Mouse (Mus musculus) MEL (cell line): Measurements from ENCODE around the gene Gm21969. TPM values are rescaled to one million over a fixed set of nuclear protein-coding genes. Genes with fewer than 3 reads are reported as not detected.
A peak's percentile ranks its signal among the peaks of the same experiment; 100 is the strongest.

Source experiments
- DNase-seq: peaks from one replicate; pipeline ENCODE4 v3.0.0; 2011; ENCODE audit warnings: low read depth, low spot score
- H3K27ac ChIP-seq: 2 replicates; pipeline ENCODE4 v1.5.1; 2012; ENCODE audit warnings: low read depth, mild to moderate bottlenecking, control low read depth, low read length, moderate library complexity; ENCODE audit not compliant: control insufficient read depth
- H3K27me3 ChIP-seq, 2 experiments: fragments of 150-350 bp in 1 of 2; sonication (generic) in 1 of 2; 2 replicates each; pipeline ENCODE4 v1.6.1; 2012; ENCODE audit warnings: low read length in 2 of 2, mild to moderate bottlenecking in 2 of 2, improper control_type of control experiment in 1 of 2, moderate library complexity in 1 of 2; ENCODE audit not compliant: insufficient read depth in 2 of 2, control insufficient read depth in 1 of 2
- H3K36me3 ChIP-seq, 2 experiments: 2 replicates each; pipeline ENCODE4 v1.6.1; 2012 to 2014; ENCODE audit warnings: low read length in 2 of 2, improper control_type of control experiment in 1 of 2, inconsistent platforms in 1 of 2, mild to moderate bottlenecking in 1 of 2; ENCODE audit not compliant: insufficient read depth in 2 of 2, control insufficient read depth in 1 of 2
- H3K4me1 ChIP-seq, 2 experiments: fragments of 150-350 bp in 1 of 2; sonication (generic) in 1 of 2; 2 replicates each; pipeline ENCODE4 v1.6.1; 2012; ENCODE audit warnings: low read length in 2 of 2, improper control_type of control experiment in 1 of 2, mild to moderate bottlenecking in 1 of 2; ENCODE audit not compliant: insufficient read depth in 2 of 2, control insufficient read depth in 1 of 2
- H3K4me3 ChIP-seq, 2 experiments: fragments of 150-350 bp in 1 of 2; sonication (generic) in 1 of 2; 2 replicates each; pipeline ENCODE4 v1.5.1; 2012; ENCODE audit warnings: low read depth in 2 of 2, low read length in 2 of 2, mild to moderate bottlenecking in 2 of 2, moderate library complexity in 2 of 2, control low read depth in 1 of 2, improper control_type of control experiment in 1 of 2; ENCODE audit not compliant: control insufficient read depth in 1 of 2, insufficient read depth in 1 of 2
- H3K79me2 ChIP-seq: 2 replicates; pipeline ENCODE4 v1.6.1; 2012; ENCODE audit warnings: mild to moderate bottlenecking, low read length, moderate library complexity; ENCODE audit not compliant: control insufficient read depth, poor library complexity, insufficient read depth
- H3K9ac ChIP-seq: 2 replicates; pipeline ENCODE4 v1.6.1; 2012; ENCODE audit warnings: low read depth, mild to moderate bottlenecking, control low read depth, low read length, moderate library complexity; ENCODE audit not compliant: control insufficient read depth, poor library complexity, severe bottlenecking
- H3K9me3 ChIP-seq: fragments of 150-350 bp; sonication (generic); replicated peaks from 2 replicates; pipeline ENCODE4 v1.6.1; 2012; ENCODE audit warnings: mild to moderate bottlenecking, low read length, improper control_type of control experiment, moderate library complexity; ENCODE audit not compliant: insufficient read depth
- CHD1 ChIP-seq: IDR thresholded peaks from 2 replicates; pipeline ENCODE4 v1.6.1; 2012; ENCODE audit warnings: low read depth, mild to moderate bottlenecking, inconsistent platforms, low read length, improper control_type of control experiment
- CTCF ChIP-seq, 3 experiments: IDR thresholded peaks in 2 of 3; conservative IDR thresholded peaks in 1 of 3; 2 replicates each; pipeline ENCODE4 v1.5.1; 2011 to 2012; ENCODE audit warnings: low read length in 3 of 3, low read depth in 2 of 3, mild to moderate bottlenecking in 2 of 3, improper control_type of control experiment in 1 of 3, inconsistent platforms in 1 of 3, mixed read lengths in 1 of 3, moderate library complexity in 1 of 3; ENCODE audit not compliant: control insufficient read depth in 1 of 3, insufficient read depth in 1 of 3, poor library complexity in 1 of 3, severe bottlenecking in 1 of 3
- ELF1 ChIP-seq: IDR thresholded peaks from 2 replicates; pipeline ENCODE4 v1.6.1; 2014; ENCODE audit warnings: low read depth, mild to moderate bottlenecking, inconsistent platforms, low read length, improper control_type of control experiment, moderate library complexity
- ETS1 ChIP-seq: IDR thresholded peaks from 2 replicates; pipeline ENCODE4 v1.6.1; 2012; ENCODE audit warnings: low read depth, mild to moderate bottlenecking, inconsistent platforms, low read length, improper control_type of control experiment, moderate library complexity
- JUND ChIP-seq: IDR thresholded peaks from 2 replicates; pipeline ENCODE4 v1.6.1; 2011; ENCODE audit warnings: low read depth, mild to moderate bottlenecking, improper control_type of control experiment, low read length
- KAT2A ChIP-seq: conservative IDR thresholded peaks from 2 replicates; pipeline ENCODE4 v1.6.1; 2012; ENCODE audit warnings: low read depth, low read length, improper control_type of control experiment, inconsistent platforms
- MAFK ChIP-seq: IDR thresholded peaks from 2 replicates; pipeline ENCODE4 v1.6.1; 2011; ENCODE audit warnings: low read depth, mild to moderate bottlenecking, low read length, improper control_type of control experiment, borderline replicate concordance
- MAZ ChIP-seq: IDR thresholded peaks from 2 replicates; pipeline ENCODE4 v1.6.1; 2012; ENCODE audit warnings: low read depth, mild to moderate bottlenecking, inconsistent platforms, low read length, improper control_type of control experiment
- MXI1 ChIP-seq: IDR thresholded peaks from 2 replicates; pipeline ENCODE4 v1.6.1; 2011; ENCODE audit warnings: mild to moderate bottlenecking, low read depth, low read length, improper control_type of control experiment
- MYC ChIP-seq: IDR thresholded peaks from 2 replicates; pipeline ENCODE4 v1.6.1; 2011; ENCODE audit warnings: low read depth, mild to moderate bottlenecking, low read length, improper control_type of control experiment, moderate library complexity
- NRF1 ChIP-seq: IDR thresholded peaks from 2 replicates; pipeline ENCODE4 v1.6.1; 2014; ENCODE audit warnings: low read depth, mild to moderate bottlenecking, inconsistent platforms, low read length, improper control_type of control experiment, moderate library complexity; ENCODE audit not compliant: poor library complexity, insufficient read depth, severe bottlenecking
- POLR2AphosphoS5 ChIP-seq: IDR thresholded peaks from 2 replicates; pipeline ENCODE4 v1.6.1; 2012; ENCODE audit warnings: low read depth, borderline replicate concordance, mild to moderate bottlenecking, inconsistent platforms, low read length, moderate library complexity, mixed read lengths
- RAD21 ChIP-seq: IDR thresholded peaks from 2 replicates; pipeline ENCODE4 v1.6.1; 2011; ENCODE audit warnings: mild to moderate bottlenecking, low read depth, low read length, improper control_type of control experiment
- RCOR1 ChIP-seq: IDR thresholded peaks from 2 replicates; pipeline ENCODE4 v1.6.1; 2012; ENCODE audit warnings: low read depth, mild to moderate bottlenecking, inconsistent platforms, low read length, improper control_type of control experiment
- SMC3 ChIP-seq: IDR thresholded peaks from 2 replicates; pipeline ENCODE4 v1.6.1; 2011; ENCODE audit warnings: low read depth, low read length, improper control_type of control experiment
- TCF12 ChIP-seq: IDR thresholded peaks from 2 replicates; pipeline ENCODE4 v1.6.1; 2014; ENCODE audit warnings: low read depth, mild to moderate bottlenecking, inconsistent platforms, low read length, improper control_type of control experiment, moderate library complexity
- USF1 ChIP-seq: IDR thresholded peaks from 2 replicates; pipeline ENCODE4 v1.6.1; 2014; ENCODE audit warnings: low read depth, mild to moderate bottlenecking, inconsistent platforms, low read length, improper control_type of control experiment, moderate library complexity
- ZC3H11A ChIP-seq: IDR thresholded peaks from 2 replicates; pipeline ENCODE4 v1.6.1; 2012; ENCODE audit warnings: low read depth, mild to moderate bottlenecking, inconsistent platforms, low read length, improper control_type of control experiment
- ZKSCAN1 ChIP-seq: IDR thresholded peaks from 2 replicates; pipeline ENCODE4 v1.6.1; 2012; ENCODE audit warnings: low read depth, mild to moderate bottlenecking, inconsistent platforms, low read length, improper control_type of control experiment, moderate library complexity
- ZNF384 ChIP-seq: IDR thresholded peaks from 2 replicates; pipeline ENCODE4 v1.6.1; 2012; ENCODE audit warnings: low read depth, mild to moderate bottlenecking, inconsistent platforms, low read length, improper control_type of control experiment
- polyA plus RNA-seq, 2 experiments: library from polyadenylated mRNA; stranded (reverse) in 1 of 2; unstranded in 1 of 2; fragments of >175 nt in 1 of 2; fragments of >200 nt in 1 of 2; gene quantifications; 2 replicates each; pipeline versions ENCODE4 v1.2.1 to v1.2.4; 2012; ENCODE audit warnings: low replicate concordance in 2 of 2, low read depth in 1 of 2; ENCODE audit not compliant: insufficient read length in 2 of 2, insufficient read depth in 1 of 2, missing spikeins in 1 of 2
- total RNA-seq: library from RNA; depleted of rRNA; stranded (reverse); fragments of 300-350 nt; gene quantifications from 2 replicates; pipeline ENCODE4 v1.2.3, GENCODE M21; 2012

Gm21969 gene
- total and polyA plus RNA-seq, 3 experiments: 0.03 TPM; not detected in 2

DNA sequence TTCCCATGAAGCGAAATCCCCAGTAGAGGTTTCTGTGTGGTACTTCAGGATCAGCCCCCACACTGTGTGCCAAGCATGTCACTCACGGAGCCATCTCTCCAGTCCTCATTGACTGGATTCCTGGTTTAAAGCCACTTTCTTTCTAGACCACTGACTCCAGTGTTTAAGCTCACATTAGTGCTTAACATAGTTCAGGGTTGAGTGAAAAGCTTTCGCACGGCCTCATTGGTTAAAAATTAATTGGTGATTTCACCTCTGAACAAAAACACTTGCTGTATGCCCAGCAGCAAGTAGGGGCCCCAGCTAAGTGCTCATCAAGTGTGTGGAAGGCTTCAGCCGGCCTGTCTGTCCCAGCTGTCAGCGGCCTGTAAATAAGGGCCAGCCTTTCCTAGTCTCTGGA is 64.6 kb downstream of the Gm21969 start:
- no peaks in the 10 kb centered on the region for H3K9me3 ChIP-seq
- H3K79me2 ChIP-seq: no peaks in the 10 kb centered on the region
- no peaks in the 10 kb centered on the region for H3K4me1 ChIP-seq
- no peak overlapping the region for H3K27ac ChIP-seq
- DNase-seq: no peak
- no peak for TF ChIP-seq JUND
- TF ChIP-seq KAT2A: no peak
- no peak for TF ChIP-seq RCOR1
- no peak for TF ChIP-seq ZKSCAN1
- TF ChIP-seq USF1: no peak
- no peak for TF ChIP-seq TCF12
- no peak for TF ChIP-seq ELF1
- no peak for TF ChIP-seq MAFK
- no peak for TF ChIP-seq ZNF384
- no peak for TF ChIP-seq MYC
- TF ChIP-seq CTCF (IDR thresholded peaks at IDR 0.05 in 2 of 3, conservative IDR thresholded peaks at IDR 0.05 in 1 of 3; ENCODE audit: control insufficient read depth in 1 of 3, insufficient read depth in 1 of 3, low read depth in 2 of 3, low read length in 3 of 3, poor library complexity in 1 of 3, severe bottlenecking in 1 of 3): no peak
- no peak for TF ChIP-seq CHD1
- TF ChIP-seq NRF1: no peak
- TF ChIP-seq RAD21: no peak
- no peak for TF ChIP-seq MXI1
- no peak for TF ChIP-seq POLR2AphosphoS5
- no peak for TF ChIP-seq ETS1
- TF ChIP-seq MAZ: no peak
- H3K27me3 ChIP-seq: no peaks in the 10 kb centered on the region
- H3K9ac ChIP-seq: no peak overlapping the region
- H3K4me3 ChIP-seq: no peak overlapping the region
- no peaks in the 10 kb centered on the region for H3K36me3 ChIP-seq

DNA sequence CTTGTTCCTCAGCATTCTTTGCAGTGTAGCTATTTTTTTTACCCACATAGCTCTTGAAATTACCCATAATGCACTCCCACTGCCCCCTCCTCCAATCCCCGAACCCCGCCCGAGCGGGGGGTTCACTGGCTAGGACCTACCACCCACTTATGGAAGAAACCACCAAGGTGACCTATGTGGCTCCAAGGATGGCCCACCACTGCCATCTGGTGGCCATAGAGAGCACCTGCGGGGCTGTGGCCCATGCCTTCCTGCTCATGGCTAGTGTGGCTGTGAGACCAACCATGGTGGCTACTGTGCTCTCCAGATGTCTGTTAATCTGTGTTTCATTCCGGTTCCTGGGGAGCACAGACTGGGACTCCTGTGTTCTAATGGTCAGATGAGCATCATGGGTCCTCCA is 66.9 kb downstream of the Gm21969 start:
- H3K79me2 ChIP-seq: no peaks in the 10 kb centered on the region
- TF ChIP-seq CTCF (IDR thresholded peaks at IDR 0.05 in 2 of 3, conservative IDR thresholded peaks at IDR 0.05 in 1 of 3; ENCODE audit: control insufficient read depth in 1 of 3, insufficient read depth in 1 of 3, low read depth in 2 of 3, low read length in 3 of 3, poor library complexity in 1 of 3, severe bottlenecking in 1 of 3) (peak; percentile 74 to 90 (median 76)), ZC3H11A (peak; percentile 53), RAD21 (peak; percentile 69), ETS1 (no peak), SMC3 (peak; percentile 70)
- H3K36me3 ChIP-seq: no peaks in the 10 kb centered on the region
- no peaks in the 10 kb centered on the region for H3K4me1 ChIP-seq
- no peaks in the 10 kb centered on the region for H3K9me3 ChIP-seq
- H3K4me3 ChIP-seq: no peak overlapping the region
- H3K9ac ChIP-seq: no peak overlapping the region
- DNase-seq: peak; percentile 52
- no peak overlapping the region for H3K27ac ChIP-seq
- H3K27me3 ChIP-seq: no peaks in the 10 kb centered on the region
